Mouse (Mus musculus): ENCODE measurements around the gene C1qtnf5. TPM values are rescaled to one million over a fixed set of nuclear protein-coding genes. Genes with fewer than 3 reads are reported as not detected.
A peak's percentile ranks its signal among the peaks of the same experiment; 100 is the strongest.

C1qtnf5 gene
- polyA plus RNA-seq, 1 experiment, result 29.0 TPM

DNA sequence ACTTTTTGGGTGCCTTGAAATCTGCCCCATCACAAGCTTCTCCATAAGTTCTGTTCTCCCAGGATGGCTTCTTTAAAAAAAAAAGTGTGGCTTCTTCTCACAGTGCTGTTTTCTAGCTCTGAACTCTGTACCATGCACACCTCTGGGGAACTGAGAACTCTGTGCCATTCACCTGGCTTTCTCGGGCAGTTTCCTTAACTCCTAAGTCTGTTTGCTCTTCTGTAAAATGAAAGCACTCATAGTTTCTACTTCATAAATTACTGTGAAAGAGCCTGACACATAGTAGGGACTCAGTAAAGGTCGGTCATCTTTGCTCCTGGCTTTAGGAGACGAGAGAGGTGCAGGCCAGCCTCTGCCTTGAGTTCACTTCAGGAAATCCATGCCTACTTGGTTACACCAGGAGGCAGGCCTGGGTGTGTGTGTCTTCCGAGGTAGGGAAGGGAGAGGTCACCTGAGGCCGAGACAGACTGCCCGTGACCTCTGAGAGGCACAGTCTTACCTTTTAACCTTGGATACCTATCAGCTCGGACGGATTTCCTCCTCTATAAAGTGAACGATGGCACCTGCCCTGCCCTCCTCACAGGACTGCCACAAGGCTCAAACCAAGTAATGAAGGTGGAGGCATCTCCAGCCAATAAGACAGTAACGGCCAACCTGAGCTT lies 28.8 kb upstream of the C1qtnf5 start:
- no peak overlapping the region for H3K4me3 ChIP-seq (replicated peaks; ENCODE audit: extremely low read depth, low read depth, low read length)
- H3K4me1 ChIP-seq (ENCODE audit: control insufficient read depth, insufficient read depth, low read length), result peaks cover 4% of the 10 kb centered on the region; the same call in 1 of the 2 replicates
- 80% methylated on average over 10 of the region's 10 CpGs for WGBS
- no peak for TF ChIP-seq POLR2A (IDR thresholded peaks at IDR 0.05; ENCODE audit: borderline replicate concordance, extremely low read depth, low read depth, low read length)
- no peak for TF ChIP-seq CTCF (IDR thresholded peaks at IDR 0.05; ENCODE audit: insufficient read depth, low read length)
- no peak for DNase-seq

DNA sequence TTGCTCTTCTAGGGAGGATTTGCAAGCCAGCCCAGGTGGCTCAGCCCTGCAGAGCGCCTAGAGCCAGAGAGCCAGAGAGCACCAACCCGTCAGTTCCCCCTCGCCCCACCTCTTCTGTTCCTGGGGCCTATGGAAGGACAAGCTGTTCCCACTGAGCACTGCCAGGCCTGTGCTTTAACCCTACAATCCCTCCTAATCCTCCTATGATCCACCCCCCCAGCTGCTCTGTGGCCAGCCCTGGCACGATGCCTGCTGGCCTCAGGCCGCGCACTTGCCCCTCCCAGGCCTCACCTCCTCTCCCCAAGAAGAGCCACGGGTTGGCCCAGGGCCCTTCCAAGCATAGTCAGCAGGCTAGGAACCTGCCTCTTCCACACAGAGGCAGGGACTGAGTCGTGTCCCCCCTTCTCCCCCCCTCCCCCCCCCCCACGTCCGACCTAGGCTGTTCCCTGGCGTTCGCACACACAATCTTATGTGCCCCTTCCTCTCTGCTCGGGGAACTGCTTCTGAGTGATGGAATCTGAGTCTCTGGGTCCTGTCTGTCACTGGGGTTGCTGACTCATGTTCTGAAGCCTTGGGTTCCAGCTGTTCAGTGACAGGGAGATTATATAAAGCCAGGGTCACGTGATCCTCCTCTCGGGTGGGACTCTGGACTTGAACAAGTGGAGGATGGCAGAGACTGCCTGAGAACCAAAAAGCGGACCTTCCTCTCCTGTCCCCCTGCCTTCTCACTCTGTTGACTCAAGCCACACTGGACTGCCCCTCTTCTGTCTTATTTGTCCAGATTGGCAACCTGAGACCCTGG lies 27.9 kb upstream of the C1qtnf5 start:
- DNase-seq, result peak; percentile 76
- Histone ChIP-seq H3K4me1 (ENCODE audit: control insufficient read depth, insufficient read depth, low read length) (peaks cover 7% of the 10 kb centered on the region; the same call in 1 of the 2 replicates), H3K4me3 (replicated peaks; ENCODE audit: extremely low read depth, low read depth, low read length) (no peak overlapping the region)
- TF ChIP-seq CTCF (IDR thresholded peaks at IDR 0.05; ENCODE audit: insufficient read depth, low read length) (no peak), POLR2A (IDR thresholded peaks at IDR 0.05; ENCODE audit: borderline replicate concordance, extremely low read depth, low read depth, low read length) (no peak)
- WGBS, result 33% methylated on average over 16 of the region's 16 CpGs

GRCm38 (mm10) chr9:44079997-44080780 lies 26.9 kb upstream of the C1qtnf5 start:
- no peak for DNase-seq
- 59% methylated on average over 10 of the region's 10 CpGs for WGBS
- Histone ChIP-seq H3K4me3 (replicated peaks; ENCODE audit: extremely low read depth, low read depth, low read length) (no peak overlapping the region), H3K4me1 (ENCODE audit: control insufficient read depth, insufficient read depth, low read length) (peaks cover 8% of the 10 kb centered on the region)
- TF ChIP-seq POLR2A (IDR thresholded peaks at IDR 0.05; ENCODE audit: borderline replicate concordance, extremely low read depth, low read depth, low read length) (no peak), CTCF (IDR thresholded peaks at IDR 0.05; ENCODE audit: insufficient read depth, low read length) (no peak)

- no peak for DNase-seq
- no peak for TF ChIP-seq POLR2A (IDR thresholded peaks at IDR 0.05; ENCODE audit: borderline replicate concordance, extremely low read depth, low read depth, low read length)
- no peak for TF ChIP-seq CTCF (IDR thresholded peaks at IDR 0.05; ENCODE audit: insufficient read depth, low read length)
- Histone ChIP-seq H3K4me1 (ENCODE audit: control insufficient read depth, insufficient read depth, low read length) (peaks cover 12% of the 10 kb centered on the region), H3K4me3 (replicated peaks; ENCODE audit: extremely low read depth, low read depth, low read length) (no peak overlapping the region)
- WGBS, result 79% methylated on average over 5 of the region's 5 CpGs
Measured at GRCm38 (mm10) chr9:44080953-44081352, 26.1 kb upstream of the C1qtnf5 start.

GRCm38 (mm10) chr9:44081581-44081980 lies 25.5 kb upstream of the C1qtnf5 start:
- 84% methylated on average over 5 of the region's 5 CpGs for WGBS
- Histone ChIP-seq H3K4me3 (replicated peaks; ENCODE audit: extremely low read depth, low read depth, low read length) (no peak overlapping the region), H3K4me1 (ENCODE audit: control insufficient read depth, insufficient read depth, low read length) (peaks cover 16% of the 10 kb centered on the region)
- TF ChIP-seq CTCF (IDR thresholded peaks at IDR 0.05; ENCODE audit: insufficient read depth, low read length) (no peak), POLR2A (IDR thresholded peaks at IDR 0.05; ENCODE audit: borderline replicate concordance, extremely low read depth, low read depth, low read length) (no peak)
- DNase-seq, result no peak

DNA sequence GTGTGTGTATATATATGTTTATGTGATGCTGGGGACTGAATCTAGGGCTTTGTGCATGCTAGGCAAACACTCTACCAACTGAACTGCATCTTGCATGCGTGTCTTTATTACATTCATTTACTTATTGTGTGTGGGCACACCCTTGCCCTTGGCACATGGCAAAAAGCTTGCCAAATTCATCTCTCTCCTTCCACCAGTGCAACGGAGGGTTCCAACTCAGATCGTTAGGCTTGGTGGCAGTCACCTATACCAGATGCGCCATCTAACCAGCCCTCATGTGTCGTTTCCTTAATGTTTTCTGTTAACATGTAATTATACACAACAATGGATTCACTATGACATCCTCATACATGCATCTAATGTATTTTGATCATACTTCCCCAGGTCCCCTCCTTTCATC lies 24.8 kb upstream of the C1qtnf5 start:
- no peak overlapping the region for H3K4me3 ChIP-seq (replicated peaks; ENCODE audit: extremely low read depth, low read depth, low read length)
- WGBS, result 92% methylated on average over 5 of the region's 5 CpGs
- no peak for TF ChIP-seq CTCF (IDR thresholded peaks at IDR 0.05; ENCODE audit: insufficient read depth, low read length)
- TF ChIP-seq POLR2A (IDR thresholded peaks at IDR 0.05; ENCODE audit: borderline replicate concordance, extremely low read depth, low read depth, low read length), result no peak
- peaks cover 16% of the 10 kb centered on the region for H3K4me1 ChIP-seq (ENCODE audit: control insufficient read depth, insufficient read depth, low read length)
- no peak for DNase-seq

DNA sequence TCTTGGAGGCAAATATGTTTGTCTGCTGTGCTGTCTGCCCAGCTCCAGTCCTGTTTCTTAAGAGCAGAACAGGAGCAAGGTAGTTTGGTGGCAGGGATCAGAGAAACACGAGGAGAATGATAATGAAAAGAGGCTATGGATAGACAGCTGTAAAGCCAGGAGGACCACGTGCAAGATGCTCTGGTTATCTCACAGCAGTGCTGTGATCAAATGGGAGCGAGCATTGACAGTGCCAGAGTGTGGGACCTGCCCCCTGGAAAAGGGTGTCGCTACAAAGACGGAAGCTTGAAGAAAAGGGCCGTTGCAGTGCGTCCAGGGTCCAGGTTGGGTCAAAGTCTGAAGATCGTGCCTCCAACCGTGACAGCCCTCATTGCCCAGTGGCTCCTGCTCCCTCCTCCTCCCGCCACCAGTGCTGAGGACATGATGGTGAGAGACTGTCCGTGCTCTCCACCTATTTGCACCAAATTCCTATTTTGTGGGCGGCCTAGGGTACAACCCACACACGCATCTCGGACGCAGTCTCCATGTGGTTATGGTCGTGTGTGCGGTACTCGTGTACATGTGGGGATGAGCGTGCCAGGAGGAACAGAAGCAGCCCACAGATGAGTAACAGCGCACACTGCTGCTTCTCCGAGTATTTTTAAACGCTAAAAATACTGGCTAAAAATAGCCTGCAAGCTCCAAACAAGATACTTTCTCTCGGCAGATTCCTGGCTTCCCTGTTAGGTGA lies 23.5 kb upstream of the C1qtnf5 start:
- no peak for DNase-seq
- no peak overlapping the region for H3K4me3 ChIP-seq (replicated peaks; ENCODE audit: extremely low read depth, low read depth, low read length)

DNA sequence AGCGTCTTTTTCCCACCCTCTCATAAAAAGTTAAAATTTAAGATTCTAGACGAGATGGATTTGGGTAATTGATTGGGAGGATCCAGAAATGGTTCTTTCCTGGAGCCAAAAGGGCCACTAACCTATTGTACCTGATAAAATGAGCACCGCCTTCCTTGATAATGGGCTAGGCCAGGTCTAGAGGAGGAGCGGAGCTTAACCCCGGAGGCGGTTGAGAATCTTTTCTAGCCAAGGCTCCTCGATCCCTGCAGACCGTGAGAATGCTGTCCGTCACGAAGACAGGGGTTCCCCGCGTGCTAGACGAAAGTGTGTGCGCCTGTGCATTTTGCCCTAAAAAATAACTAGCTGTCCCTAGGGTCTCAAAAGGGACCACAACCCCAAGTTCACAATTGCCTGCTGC lies 22.8 kb upstream of the C1qtnf5 start:
- H3K4me3 ChIP-seq (replicated peaks; ENCODE audit: extremely low read depth, low read depth, low read length), result peak overlapping the region; percentile 40
- 3% methylated on average over 14 of the region's 14 CpGs for WGBS
- no peak for DNase-seq
- H3K4me1 ChIP-seq (ENCODE audit: control insufficient read depth, insufficient read depth, low read length), result peaks cover 12% of the 10 kb centered on the region
- TF ChIP-seq CTCF (IDR thresholded peaks at IDR 0.05; ENCODE audit: insufficient read depth, low read length) (no peak), POLR2A (IDR thresholded peaks at IDR 0.05; ENCODE audit: borderline replicate concordance, extremely low read depth, low read depth, low read length) (no peak)

More for the DNA sequence above, 23.5 kb upstream of the C1qtnf5 start:
- 22% methylated on average over 23 of the region's 23 CpGs for WGBS
- no peak for TF ChIP-seq CTCF (IDR thresholded peaks at IDR 0.05; ENCODE audit: insufficient read depth, low read length)
- H3K4me1 ChIP-seq (ENCODE audit: control insufficient read depth, insufficient read depth, low read length), result peaks cover 14% of the 10 kb centered on the region
